Mouse (Mus musculus) CH12F3 (cell line): ENCODE data around the gene Hoxd13.

Source experiments
- in situ Hi-C: fragments of 300-500 bp; cut with MboI; formaldehyde crosslinking; loops from 2 replicates; pipeline ENCODE4 v1.14.3; 2020; ENCODE audit warnings: low sequenced_read_pairs

Gene Hoxd13

GRCm38 (mm10) chr2:74720384-74720783 lies 52.3 kb downstream of the Hoxd13 start:
- in situ Hi-C loops, result loop anchor here (25.0 kb wide), 1 partner anchor 867 kb away; no protein-coding TSS in a partner anchor

- in situ Hi-C loops, result loop anchor here (25.0 kb wide), 1 partner anchor 866 kb away; no protein-coding TSS in a partner anchor
These were observed 52.9 kb downstream of the Hoxd13 start for GRCm38 (mm10) chr2:74720955-74721491.
